Mouse (Mus musculus) embryo, embryonic 11.5 days (tissue): ENCODE data around the gene Atp13a4.
A peak's percentile ranks its signal among the peaks of the same experiment; 100 is the strongest.

Experiments
- DNase-seq: peaks from one replicate; pipeline ENCODE4 v3.0.0-alpha.2; 2012; ENCODE audit warnings: low read depth, low spot score

Atp13a4 gene

DNA sequence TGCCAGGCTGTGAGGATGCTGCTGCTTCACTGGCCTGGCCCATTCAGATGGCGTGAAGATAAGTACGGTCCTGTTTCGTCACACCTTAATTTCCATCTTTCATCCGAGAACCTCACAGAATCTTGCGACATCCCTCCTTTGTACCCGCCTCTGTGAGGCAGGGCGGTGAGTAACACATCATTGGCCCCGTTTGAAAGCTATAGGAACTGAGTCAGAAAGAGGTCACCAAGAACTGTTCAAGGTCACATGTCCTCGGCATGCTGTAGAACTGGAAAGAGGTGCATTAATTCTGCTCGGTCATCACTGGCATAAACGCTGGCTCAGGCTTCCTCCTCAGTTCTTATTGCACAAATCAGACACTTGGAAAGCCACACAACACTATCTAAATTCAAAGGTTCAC lies at the start of gene Atp13a4:
TSS of gene Atp13a4 (minus strand) at position 36 of the 400 bp plus-strand sequence.
- DNase-seq, result no peak

DNA sequence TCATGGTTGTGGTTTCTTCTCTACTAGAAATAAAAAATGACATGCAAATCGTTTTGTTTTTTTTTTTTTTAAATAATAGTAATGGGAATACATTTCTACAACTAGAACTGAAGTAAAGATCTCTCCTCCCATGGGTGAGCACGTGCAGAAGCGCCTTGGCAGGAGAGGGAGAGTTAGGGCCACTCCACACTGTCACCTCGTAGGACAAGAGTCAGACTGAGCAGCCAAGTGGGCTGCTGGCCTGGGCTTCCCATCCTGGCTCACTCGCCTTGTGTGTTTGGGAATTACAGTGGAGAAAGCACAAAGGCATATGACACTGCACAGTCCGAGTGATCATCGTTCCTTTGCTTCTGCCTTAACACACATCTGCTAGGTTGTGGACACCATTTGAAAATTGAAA lies 47.5 kb upstream of the Atp13a4 start:
- DNase-seq, result no peak

DNA sequence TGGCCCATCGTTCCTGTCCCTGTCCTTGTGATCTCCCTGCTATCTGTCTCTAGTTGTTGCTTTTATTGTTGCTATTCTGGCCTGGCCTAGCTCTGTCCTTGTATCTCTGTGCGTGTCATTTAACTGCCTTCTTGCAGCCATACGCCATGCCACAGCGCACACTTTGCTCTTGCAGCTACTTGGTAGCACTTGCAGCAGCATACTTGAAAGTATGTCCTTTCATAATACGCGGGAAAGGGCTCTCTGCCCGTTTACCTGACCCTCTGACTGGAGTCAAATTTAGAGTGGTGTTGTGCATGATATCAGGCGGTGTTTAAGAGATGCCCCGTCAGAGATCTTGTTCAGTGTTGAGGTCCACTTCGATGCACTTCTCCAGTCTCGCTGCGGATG lies 35.1 kb upstream of the Atp13a4 start:
- DNase-seq, result no peak

DNA sequence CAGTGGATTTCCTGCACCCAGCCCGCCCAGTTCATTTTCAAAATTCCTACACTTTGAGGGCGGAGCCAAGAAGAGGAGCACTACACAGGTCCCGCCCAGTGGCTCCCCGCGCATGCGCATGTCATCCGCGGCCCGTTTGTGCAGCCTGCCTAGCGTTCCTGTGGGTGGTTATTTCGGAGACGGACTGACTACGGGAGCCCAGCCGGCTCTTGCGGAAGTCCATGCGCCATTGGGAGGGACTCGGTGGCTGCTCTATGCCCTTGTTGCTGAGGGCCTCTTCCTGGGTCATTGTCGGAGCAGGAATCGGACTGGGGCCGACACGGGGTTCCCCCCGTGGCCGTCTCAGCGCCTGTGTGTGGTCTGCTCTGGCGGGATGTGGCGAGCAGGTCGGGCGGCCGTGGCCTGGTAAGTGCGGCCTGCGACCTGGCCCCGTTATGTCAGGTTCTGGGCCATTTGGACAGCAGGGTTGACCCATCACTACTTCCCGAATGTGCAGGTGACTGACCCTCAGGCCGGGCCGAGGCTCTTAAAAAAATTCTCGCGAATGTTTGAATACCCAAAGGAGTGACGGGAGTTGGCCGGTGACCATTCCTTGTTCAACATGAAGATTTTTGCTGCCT lies 34.6 kb upstream of the Atp13a4 start, which contains the start of gene Opa1:
TSS of gene Opa1 (plus strand) at position 168 of the 620 bp plus-strand sequence.
- peak; percentile 95 for DNase-seq

DNA sequence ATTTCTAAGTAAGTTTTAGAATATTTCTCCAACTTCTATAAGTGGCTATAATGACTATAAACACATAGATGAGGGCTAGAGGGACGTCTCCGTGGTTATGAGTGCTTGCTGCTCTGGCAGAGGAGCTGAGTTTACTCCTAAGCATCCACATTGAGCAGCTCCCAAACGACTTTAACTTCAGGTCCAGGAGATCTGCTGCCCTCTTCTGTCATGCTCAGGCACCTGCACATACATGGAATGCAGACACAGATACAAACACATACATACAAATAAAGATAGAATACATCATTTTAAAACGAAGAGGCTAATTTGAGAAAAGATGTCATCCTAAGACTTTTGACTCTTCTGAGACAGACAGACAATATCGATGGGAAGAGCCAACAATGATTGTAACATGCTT lies 31.0 kb upstream of the Atp13a4 start:
- no peak for DNase-seq

DNA sequence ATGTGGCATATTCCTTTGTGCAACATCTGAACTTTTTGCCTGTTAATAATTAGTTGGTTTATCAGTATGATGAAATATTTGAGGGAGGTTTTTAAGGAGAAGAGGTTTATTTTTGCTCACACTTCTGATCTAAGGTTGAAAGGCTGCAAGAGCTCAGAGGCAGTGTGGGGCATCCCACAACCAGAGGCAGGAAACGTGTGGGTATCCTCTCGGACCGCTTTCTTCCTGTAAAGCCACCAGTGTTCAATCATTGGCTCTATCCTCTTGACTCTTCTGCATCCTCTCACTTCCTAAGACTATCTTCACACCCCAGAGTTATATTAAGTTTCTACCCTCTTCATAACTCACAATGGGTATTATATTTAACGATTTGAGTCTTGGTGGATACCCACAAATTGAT lies 29.3 kb upstream of the Atp13a4 start:
- no peak for DNase-seq

DNA sequence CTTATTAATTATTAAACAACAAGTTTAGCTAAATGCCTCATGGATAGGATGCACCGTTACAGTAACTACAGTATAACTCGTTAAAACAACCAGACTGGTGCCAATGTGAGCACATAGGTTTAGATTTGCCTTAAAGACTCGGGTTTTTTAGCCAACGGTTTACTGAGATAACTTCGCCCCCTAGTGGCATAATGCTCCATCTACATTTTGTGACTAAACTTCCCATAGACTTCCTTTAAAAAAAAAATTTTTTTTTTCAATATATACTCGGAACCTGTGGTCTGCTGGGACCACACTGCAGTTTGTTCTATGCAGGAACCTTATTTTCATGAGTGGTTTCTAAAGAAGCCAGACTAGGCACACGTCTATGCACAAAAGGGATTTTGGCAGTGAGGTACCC lies 16.2 kb upstream of the Atp13a4 start:
- DNase-seq, result peak; percentile 51

DNA sequence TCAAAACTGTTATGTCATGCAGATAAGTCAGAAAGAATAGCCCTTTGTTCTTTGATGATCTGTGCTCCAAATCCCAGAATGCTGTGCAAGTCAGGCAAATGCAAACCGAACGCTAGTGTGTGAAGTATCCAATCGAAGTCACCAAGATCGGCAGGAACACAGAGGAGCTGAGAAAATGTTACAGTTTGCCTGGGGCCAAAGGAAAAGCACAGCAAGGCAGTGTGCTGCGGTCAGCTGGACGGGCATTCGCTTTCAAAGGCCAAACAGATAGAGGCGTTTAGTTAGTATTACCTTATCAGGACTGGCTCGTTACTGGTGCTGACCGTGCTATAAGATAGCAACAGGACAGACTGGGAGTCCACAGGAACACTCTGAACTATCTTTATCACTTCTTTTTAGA lies 15.8 kb upstream of the Atp13a4 start:
- no peak for DNase-seq

DNA sequence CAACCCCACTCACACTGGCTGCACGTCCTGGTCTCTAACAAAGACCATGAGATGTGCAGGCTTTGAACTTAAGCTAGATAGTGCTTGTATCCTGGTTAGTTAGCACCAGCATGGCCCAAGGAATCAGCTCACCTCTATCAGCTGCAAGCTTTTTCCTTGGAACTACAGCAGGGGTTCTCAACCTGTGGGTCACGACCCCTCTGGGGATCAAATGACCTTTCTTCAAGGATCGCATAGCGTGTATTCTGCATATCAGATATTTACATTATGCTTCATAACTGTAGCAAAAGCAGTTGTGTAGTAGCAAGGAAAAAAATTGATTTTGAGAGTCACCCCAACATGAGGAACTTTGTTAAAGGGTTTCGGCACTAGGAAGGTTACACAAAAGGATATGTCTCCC lies 15.0 kb upstream of the Atp13a4 start:
- DNase-seq, result no peak

DNA sequence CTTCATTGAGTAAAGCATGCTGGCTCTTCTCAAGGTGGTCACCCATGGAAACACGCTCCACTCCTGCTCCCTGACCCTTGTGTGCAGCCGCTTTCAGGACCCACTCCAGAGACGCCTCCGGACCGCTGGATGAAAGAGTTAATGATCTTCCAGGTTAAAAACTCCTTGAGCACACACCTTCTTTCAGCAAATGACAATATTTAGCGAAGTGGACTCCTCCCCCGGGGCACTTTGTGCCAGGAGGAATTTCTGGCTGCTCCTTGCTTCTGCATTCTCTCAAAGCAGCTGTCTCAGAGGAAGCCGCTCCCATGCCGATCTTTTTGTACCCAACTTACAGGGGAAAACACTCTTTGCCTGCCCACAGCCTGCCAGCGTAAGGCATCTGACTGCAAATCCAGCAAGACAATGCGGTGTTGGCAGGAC lies 3.4 kb downstream of the Atp13a4 start:
- no peak for DNase-seq

DNA sequence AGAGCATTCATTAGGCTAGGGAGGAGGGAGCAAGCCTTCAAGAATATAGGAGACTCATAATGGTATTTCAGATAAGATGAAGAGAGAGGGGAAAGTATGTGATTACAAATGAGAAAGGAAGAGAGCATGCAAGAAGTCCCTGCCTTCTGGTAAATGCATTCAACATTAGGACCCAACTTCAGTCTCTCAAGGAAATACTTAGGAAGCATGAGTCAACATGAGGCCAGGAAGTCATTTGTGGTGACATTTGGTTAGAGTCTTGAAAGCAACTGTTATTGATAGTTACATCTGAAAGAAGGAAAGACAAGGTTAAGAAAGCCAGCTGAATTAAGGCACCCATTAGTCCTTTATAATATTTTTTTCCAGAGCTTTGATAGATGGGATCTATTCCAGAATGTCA lies 4.8 kb downstream of the Atp13a4 start:
- DNase-seq, result no peak

DNA sequence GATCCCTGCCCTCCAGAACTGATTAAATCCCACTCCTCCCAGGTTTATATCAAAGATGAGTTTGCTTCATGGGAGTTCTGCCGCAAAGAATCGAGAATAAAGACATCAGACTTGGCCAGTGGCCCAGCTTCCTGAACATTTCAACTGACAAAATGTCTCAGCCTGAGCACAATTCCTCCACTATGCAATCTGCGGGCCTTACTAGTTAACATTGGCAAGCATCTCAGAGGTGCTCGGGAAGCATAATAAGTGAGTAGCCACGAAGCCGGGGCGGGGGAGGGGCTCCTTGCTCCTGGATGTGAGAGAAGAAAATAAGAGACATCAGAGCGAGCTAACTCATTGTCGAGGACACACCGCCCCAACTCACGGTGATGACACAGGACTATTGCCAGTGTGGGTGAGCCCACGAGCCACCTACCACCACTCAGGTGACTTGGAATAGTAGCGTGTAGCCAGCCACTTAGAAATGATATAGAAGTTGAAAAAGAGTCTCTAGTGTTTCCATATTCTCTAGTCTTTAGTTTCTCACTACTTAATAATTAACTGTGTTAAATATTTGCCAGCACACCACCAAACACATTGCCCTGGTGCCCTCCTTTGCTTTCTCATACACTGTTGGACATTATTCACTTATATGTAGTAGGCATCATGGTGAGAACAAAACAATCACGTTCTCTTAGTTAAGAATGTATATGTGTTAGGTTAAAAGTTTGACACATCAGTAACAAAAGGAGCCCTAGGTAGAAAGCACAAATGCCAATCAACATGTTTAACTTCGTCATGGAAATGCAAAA lies 8.1 kb downstream of the Atp13a4 start:
- DNase-seq, result no peak

DNA sequence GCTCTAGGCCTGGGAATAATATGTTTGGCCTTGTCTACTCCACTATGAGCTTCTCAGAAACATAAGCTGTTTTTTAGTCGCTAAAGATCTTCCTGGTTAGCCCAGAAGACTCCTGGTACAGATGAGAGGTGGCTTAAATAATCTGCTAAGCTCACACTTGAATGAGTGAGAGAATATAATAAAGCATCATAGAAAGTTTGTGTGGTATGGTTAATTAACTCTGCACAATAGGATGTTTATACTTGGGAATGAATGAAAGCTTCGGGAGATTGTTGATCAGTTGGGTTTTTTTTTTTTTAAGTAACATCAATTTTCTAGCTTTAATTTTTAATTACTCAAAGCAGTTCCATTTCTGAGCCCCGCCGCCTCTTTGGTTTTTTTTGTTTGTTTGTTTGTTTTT lies 8.8 kb downstream of the Atp13a4 start:
- DNase-seq, result no peak

DNA sequence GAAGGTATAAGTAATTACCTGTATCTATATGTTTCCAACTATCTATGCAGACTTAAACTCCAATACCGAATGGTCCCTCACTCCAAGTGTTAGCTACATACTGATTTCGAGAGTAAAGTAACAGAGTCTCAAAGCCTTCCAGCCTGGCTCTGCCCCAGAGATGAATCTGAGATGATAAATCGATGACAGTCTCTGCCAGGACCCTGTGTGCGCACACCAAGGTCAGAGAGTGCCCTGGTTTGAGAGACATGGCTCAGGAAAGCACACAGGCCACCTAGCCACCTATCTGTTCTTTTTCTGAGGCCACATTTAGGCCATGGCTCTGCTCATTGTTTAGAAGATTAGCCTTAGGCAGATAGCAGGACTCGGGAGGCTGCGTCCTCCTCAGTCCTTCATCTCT lies 11.0 kb downstream of the Atp13a4 start:
- no peak for DNase-seq

DNA sequence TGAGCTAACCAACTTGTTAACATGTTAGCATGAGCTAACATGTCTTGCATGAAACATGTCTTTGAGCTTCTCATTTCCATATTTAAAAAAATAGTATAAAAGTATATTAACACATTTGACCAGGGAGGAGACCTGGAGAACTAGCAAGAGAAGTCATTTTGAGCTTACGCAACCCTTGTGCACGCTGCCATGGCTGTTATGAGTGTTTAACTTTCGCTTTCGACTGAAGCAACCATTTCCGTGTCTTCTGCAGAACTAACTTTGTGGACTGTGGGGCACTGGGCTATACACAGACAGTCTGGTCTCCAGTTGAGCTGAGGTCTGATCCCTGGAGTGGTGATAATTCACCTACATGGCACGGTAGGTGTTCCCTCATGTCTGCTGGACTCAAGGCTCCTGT lies 17.6 kb downstream of the Atp13a4 start:
- no peak for DNase-seq

DNA sequence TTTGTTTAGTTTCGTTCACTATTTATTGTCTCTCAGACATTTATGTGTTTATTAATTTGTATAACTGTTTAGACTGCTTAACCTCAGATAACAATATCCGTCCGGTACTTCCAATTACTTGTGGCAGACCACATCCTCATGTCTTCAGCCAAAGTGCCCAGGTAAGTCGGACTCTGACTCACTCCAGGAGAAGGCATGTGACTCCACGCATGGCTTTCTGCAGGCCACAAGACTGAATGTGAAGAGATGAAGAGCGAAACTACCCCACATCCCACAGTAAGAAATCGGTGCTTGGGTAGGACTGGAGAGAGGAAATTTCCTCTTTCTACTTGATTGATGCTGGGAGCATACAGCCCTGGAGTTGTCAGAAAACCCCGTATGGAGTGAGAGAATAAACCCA lies 18.1 kb downstream of the Atp13a4 start:
- DNase-seq, result no peak

DNA sequence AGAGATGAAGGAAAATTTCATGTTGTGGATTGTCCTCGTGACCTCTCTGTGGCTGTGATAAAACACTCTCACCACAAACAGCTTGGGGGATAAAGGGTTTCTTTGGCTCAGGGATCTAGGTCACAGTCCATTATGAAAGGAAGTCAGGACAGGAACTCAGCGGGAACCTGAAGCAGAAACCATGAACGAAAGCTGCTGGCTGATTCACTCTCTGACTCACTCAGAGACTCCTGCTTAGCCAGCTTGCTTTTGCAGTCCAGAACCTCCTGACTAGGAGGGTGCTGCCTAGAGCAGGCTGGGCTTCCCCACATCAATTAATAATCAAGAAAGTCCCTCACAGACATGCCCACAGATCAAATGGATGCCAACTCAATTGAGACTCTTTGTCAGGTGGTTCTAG lies 32.2 kb downstream of the Atp13a4 start:
- DNase-seq, result no peak

DNA sequence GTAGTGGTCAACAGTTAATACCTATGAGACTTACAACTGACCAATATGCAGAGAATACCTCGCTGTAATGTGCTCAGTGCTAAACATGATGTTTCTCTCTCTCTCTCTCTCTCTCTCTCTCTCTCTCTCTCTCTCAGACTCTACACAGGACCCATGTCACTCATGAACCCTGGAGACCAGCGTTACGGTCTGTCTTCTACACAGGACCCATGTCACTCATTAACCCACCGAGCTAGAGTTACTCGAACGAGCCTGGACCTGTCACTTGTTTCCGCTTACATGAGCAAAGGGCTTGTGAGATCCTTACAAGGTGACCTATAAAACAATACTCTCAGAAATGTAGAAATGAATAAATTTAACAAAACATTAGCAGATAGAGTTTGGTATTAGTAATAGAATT lies 33.9 kb downstream of the Atp13a4 start:
- no peak for DNase-seq

DNA sequence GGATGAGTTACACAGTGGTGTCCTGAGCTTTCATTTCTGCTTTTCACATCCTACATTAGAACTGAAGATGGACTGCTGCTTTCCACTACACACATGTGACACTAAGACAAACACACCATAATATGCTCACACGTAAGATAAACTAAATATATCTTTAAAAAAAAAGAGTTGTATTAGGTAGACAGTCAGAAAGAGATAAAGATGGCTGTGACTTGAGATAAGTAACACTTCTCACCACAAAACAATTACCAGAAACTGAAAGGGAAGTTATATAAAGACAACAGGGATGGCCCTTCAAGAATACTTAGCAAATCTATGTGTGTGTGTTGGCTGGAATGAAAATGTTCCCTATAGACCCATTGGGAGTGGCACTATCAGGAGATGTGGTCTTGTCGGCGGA lies 34.8 kb downstream of the Atp13a4 start:
- DNase-seq, result no peak

DNA sequence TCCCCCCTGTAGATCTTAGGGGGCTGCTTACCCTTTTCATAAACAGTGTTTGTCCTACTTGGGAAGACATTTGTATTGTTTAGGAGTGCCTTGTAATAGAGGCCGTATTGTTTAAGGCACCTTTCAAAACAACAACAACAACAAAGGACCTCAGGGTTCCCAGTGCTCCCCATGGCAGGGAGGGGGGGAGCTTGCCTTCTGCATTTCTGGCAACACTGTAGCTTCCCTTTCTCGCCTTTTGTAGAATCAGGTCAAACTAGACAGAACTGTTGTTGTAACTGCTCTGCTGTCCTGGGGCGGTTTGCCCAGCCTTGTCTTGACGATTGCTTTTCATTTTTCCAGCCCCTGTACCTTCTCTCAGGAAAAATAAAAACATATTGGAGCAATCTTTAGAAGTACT lies 40.0 kb downstream of the Atp13a4 start:
- DNase-seq, result no peak

DNA sequence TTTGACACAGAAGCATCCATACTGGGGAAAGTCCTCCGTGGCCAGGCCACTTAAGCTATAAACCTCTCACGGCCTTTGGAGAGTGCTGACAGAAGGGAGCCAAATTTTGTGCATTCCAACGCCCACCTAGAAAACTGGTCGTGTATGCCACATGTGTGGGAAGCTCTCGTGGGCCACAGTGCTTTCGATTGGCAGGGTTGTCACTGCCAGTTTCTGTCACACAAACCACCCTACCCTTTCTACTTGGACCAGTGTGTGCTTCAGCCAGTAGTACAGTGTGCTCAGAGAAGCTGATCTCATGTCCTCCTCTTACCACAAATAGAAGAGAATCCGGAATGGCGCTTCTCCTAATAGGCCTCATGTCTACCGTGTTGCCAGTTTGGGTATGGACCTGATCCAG lies 40.5 kb downstream of the Atp13a4 start:
- DNase-seq, result no peak

DNA sequence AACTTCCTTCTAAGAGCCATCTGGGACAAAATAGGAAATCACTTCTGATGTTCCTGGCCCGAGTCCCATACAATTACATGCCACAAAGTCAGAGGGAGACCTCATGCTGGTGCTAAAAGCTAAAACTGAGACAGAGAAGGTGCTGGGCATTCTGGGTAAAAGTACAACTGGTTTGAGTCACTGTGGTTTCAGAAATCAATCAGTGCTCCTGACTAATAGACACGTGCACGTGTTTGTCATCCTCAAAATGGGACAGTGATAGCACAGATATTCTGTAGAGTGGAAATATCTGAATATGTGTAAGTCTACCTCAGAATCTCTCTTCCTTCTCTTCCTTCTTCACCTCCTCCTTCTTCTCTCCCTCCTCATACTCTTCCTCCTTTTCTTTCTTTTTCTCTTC lies 53.6 kb downstream of the Atp13a4 start:
- DNase-seq, result no peak

DNA sequence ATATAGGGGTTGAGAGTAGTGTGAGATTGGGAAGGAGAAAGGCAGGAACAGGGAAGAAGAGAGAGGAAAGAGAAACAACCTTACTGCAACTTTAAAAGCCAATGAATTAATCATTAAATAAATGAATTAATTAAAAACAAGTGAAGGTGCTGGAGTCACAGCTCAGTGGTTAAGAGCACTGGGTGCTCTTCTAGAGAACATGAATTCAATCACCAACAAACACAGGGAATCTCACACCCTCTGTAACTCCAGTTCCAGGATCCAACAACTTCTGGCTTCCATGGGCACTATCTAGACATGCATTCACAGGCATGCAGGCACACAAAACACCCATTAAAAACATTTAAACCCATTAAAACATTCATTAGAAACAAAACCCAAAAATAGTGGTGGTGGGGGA lies 63.2 kb downstream of the Atp13a4 start:
- DNase-seq, result no peak
